9 mouse cellular contexts compared by ENCODE assay signal in the genomic region with DNA sequence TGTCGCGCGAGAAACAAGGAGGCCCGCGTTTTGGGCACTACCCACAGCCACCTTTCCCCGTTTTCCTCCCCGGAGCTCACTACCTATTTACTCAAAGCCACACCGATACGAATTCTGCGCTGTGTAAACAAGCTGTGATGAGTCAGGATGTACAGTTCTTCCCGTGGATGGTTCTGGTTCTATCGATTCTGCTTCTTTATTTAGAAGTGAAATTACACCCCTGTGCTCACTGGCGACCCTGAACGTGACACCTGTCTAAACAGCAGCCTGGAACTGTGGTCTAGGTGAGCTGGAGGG. TPM values are rescaled to one million over a fixed set of nuclear protein-coding genes. Genes with fewer than 3 reads are reported as not detected.
DNase-seq lines count a peak whose midpoint lies in the region; ATAC-seq and TF ChIP-seq lines count a peak whose summit lies in the region.
"Had no signal": no experiment of that assay in that cellular context is flagged by ENCODE, and none has a peak within 500 bp of the region (broad histone marks: within the 10 kb centered on the region; RNA-seq: fewer than 3 reads in every experiment).

No protein-coding gene starts in this region.

- H3K36me3 ChIP-seq in kidney, postnatal 0 days (ENCODE audit: insufficient read depth, low read length), result no peaks in the 10 kb centered on the region
- H3K36me3 ChIP-seq in hindbrain, embryonic 10.5 days, result no peaks in the 10 kb centered on the region
- H3K36me3 ChIP-seq in midbrain, embryonic 13.5 days, result no peaks in the 10 kb centered on the region

- H3K9ac ChIP-seq in kidney, postnatal 0 days (ENCODE audit: low read depth, low read length), result peak overlapping the region; percentile 85
- H3K9ac ChIP-seq in midbrain, embryonic 13.5 days (replicated peaks), result peak overlapping the region; percentile 91

- H3K4me3 ChIP-seq in kidney, postnatal 0 days (replicated peaks; ENCODE audit: low read depth, low read length), result peak overlapping the region; percentile 83
- peak overlapping the region; percentile 72 for H3K4me3 ChIP-seq in brown adipose tissue, adult 24 weeks (ENCODE audit: insufficient read depth, low read depth, low read length)
- peak overlapping the region; percentile 86 for H3K4me3 ChIP-seq in hindbrain, embryonic 10.5 days
- H3K4me3 ChIP-seq in midbrain, embryonic 13.5 days (replicated peaks), result peak overlapping the region; percentile 75

- under 1% methylated on average over 14 of the region's 14 CpGs for WGBS in kidney, postnatal 0 days
- WGBS in hindbrain, embryonic 10.5 days, result 2% methylated on average over 14 of the region's 14 CpGs
- WGBS in midbrain, embryonic 13.5 days, result under 1% methylated on average over 14 of the region's 14 CpGs

- DNase-seq in kidney, postnatal 0 days (ENCODE audit: low spot score), result no peak
- DNase-seq in kidney, postnatal 14 days, result no peak
- no peak for DNase-seq in hindbrain, embryonic 10.5 days (ENCODE audit: low spot score)
- no peak for DNase-seq in thymus, postnatal 0 days (ENCODE audit: low spot score)
- no peak for DNase-seq in adrenal gland, adult 18-20 months (ENCODE audit: low spot score in 2 of 2)
- no peak for DNase-seq in adrenal gland, postnatal 14 days

- TF ChIP-seq CTCF in kidney, postnatal 0 days (IDR thresholded peaks at IDR 0.05; ENCODE audit: low read depth), result no peak

- H3K4me2 ChIP-seq in kidney, postnatal 0 days (ENCODE audit: low read length), result peak overlapping the region; percentile 92
- H3K4me2 ChIP-seq in midbrain, embryonic 13.5 days (replicated peaks), result peak overlapping the region; percentile 79

- no peaks in the 10 kb centered on the region for H3K9me3 ChIP-seq in kidney, postnatal 0 days (replicated peaks; ENCODE audit: low read length)
- no peaks in the 10 kb centered on the region for H3K9me3 ChIP-seq in hindbrain, embryonic 10.5 days
- no peaks in the 10 kb centered on the region for H3K9me3 ChIP-seq in midbrain, embryonic 13.5 days

- ATAC-seq in kidney, postnatal 0 days (replicated peaks; ENCODE audit: low FRiP score, low read depth), result no peak
- no peak for ATAC-seq in midbrain, embryonic 13.5 days

- H3K4me1 ChIP-seq in kidney, postnatal 0 days (replicated peaks; ENCODE audit: insufficient read depth, low read length), result 0 out of 2 replicates have a peak, but pooled peaks cover 4% of the 10 kb centered on the region
- H3K4me1 ChIP-seq in brown adipose tissue, adult 24 weeks (ENCODE audit: control insufficient read depth, insufficient read depth, insufficient read length, low read length), result peaks cover 3% of the 10 kb centered on the region
- peaks cover 17% of the 10 kb centered on the region for H3K4me1 ChIP-seq in hindbrain, embryonic 10.5 days (replicated peaks)
- peaks cover 6% of the 10 kb centered on the region for H3K4me1 ChIP-seq in midbrain, embryonic 13.5 days (replicated peaks)

- peak overlapping the region; percentile 82; the same call in 1 of the 2 replicates for H3K27ac ChIP-seq in kidney, postnatal 0 days
- peak overlapping the region; percentile 19; the same call in 1 of the 2 replicates for H3K27ac ChIP-seq in brown adipose tissue, adult 24 weeks (replicated peaks; ENCODE audit: low read depth, low read length)
- peak overlapping the region; percentile 96 for H3K27ac ChIP-seq in hindbrain, embryonic 10.5 days
- H3K27ac ChIP-seq in midbrain, embryonic 13.5 days, result peak overlapping the region; percentile 95
- H3K27ac ChIP-seq: macrophage had no signal

- no peaks in the 10 kb centered on the region; the same call in 1 of the 2 replicates for H3K27me3 ChIP-seq in kidney, postnatal 0 days (ENCODE audit: insufficient read depth, low read length)
- peaks cover 18% of the 10 kb centered on the region for H3K27me3 ChIP-seq in hindbrain, embryonic 10.5 days (ENCODE audit: insufficient read depth, poor library complexity, severe bottlenecking)
- peaks cover 9% of the 10 kb centered on the region for H3K27me3 ChIP-seq in midbrain, embryonic 13.5 days

RNA-seq across cellular contexts. Expression of a gene that starts 0.7 kb away (rescaled TPM):
- polyA plus RNA-seq in kidney, postnatal 0 days (2015; fragmentation: Nextera tagmentation; extraction: Ambion mirVana), result 31.4 and 34.7 TPM in 2 replicates
- polyA plus RNA-seq in brown adipose tissue, adult 24 weeks (2012; ENCODE audit: insufficient read depth, insufficient read length, missing spikeins), result 8.8 and 9.6 TPM in 2 replicates
- polyA plus RNA-seq in hindbrain, embryonic 10.5 days (2016; fragmentation: Nextera tagmentation; extraction: Ambion mirVana), result 10.3 and 13.2 TPM in 2 replicates
- 17.9 and 18.3 TPM in 2 replicates for polyA plus RNA-seq in midbrain, embryonic 13.5 days (2015; fragmentation: Nextera tagmentation; extraction: Ambion mirVana)
- 16.7 and 19.9 TPM in 2 replicates for polyA plus RNA-seq in thymus, postnatal 0 days (2015; fragmentation: Nextera tagmentation; extraction: Ambion mirVana)
- total RNA-seq in adrenal gland, adult 18-20 months (2021), result 10 to 100 TPM; 11.5 to 12.9 TPM
- total RNA-seq in adrenal gland, postnatal 14 days (2021), result 18.8 and 20.5 TPM in 2 replicates
- polyA plus RNA-seq: macrophage had no signal

RNA-seq across cellular contexts. Expression of a gene that starts 15.1 kb away (rescaled TPM):
- polyA plus RNA-seq in kidney, postnatal 0 days (2015; fragmentation: Nextera tagmentation; extraction: Ambion mirVana), result 12.4 and 15.6 TPM in 2 replicates
- 1.9 and 2.0 TPM in 2 replicates for polyA plus RNA-seq in brown adipose tissue, adult 24 weeks (2012; ENCODE audit: insufficient read depth, insufficient read length, missing spikeins)
- 36.5 and 48.4 TPM in 2 replicates for polyA plus RNA-seq in hindbrain, embryonic 10.5 days (2016; fragmentation: Nextera tagmentation; extraction: Ambion mirVana)
- polyA plus RNA-seq in midbrain, embryonic 13.5 days (2015; fragmentation: Nextera tagmentation; extraction: Ambion mirVana), result 190 and 217 TPM in 2 replicates
- 2.2 and 2.4 TPM in 2 replicates for polyA plus RNA-seq in thymus, postnatal 0 days (2015; fragmentation: Nextera tagmentation; extraction: Ambion mirVana)
- total RNA-seq in adrenal gland, adult 18-20 months (2021), result 10 to 100 TPM; 11.3 to 13.4 TPM
- 15.7 and 20.2 TPM in 2 replicates for total RNA-seq in adrenal gland, postnatal 14 days (2021)
- polyA plus RNA-seq: macrophage had no signal

RNA-seq across cellular contexts. Expression of a gene that starts 57.6 kb away (rescaled TPM):
- 0.18 TPM in 2 replicates for polyA plus RNA-seq in kidney, postnatal 0 days (2015; fragmentation: Nextera tagmentation; extraction: Ambion mirVana)
- 1.4 TPM in 1 of 2 replicates, not detected in the other for polyA plus RNA-seq in brown adipose tissue, adult 24 weeks (2012; ENCODE audit: insufficient read depth, insufficient read length, missing spikeins)
- polyA plus RNA-seq in hindbrain, embryonic 10.5 days (2016; fragmentation: Nextera tagmentation; extraction: Ambion mirVana), result 26.2 and 56.0 TPM in 2 replicates
- 123 and 139 TPM in 2 replicates for polyA plus RNA-seq in midbrain, embryonic 13.5 days (2015; fragmentation: Nextera tagmentation; extraction: Ambion mirVana)
- polyA plus RNA-seq in thymus, postnatal 0 days (2015; fragmentation: Nextera tagmentation; extraction: Ambion mirVana), result 0.27 and 0.30 TPM in 2 replicates
- total RNA-seq in adrenal gland, adult 18-20 months (2021), result 10 to 100 TPM; 24.6 to 25.0 TPM
- 22.4 and 29.5 TPM in 2 replicates for total RNA-seq in adrenal gland, postnatal 14 days (2021)
- polyA plus RNA-seq: macrophage had no signal

Comparison
In these comparisons a context has a peak if more than half of its experiments do, and no peak if none do; other contexts are left out.
1. H3K27ac ChIP-seq: peak in every context shown above with its lines; median percentile 96 in hindbrain, embryonic 10.5 days; 95 in midbrain, embryonic 13.5 days; 82 in kidney, postnatal 0 days; 19 in brown adipose tissue, adult 24 weeks.
2. RNA of a gene that starts 57.6 kb away (polyA plus RNA-seq): 123 to 139 TPM in midbrain, embryonic 13.5 days and 26.2 to 56.0 TPM in hindbrain, embryonic 10.5 days; 1.4 TPM in brown adipose tissue, adult 24 weeks, 0.27 to 0.30 TPM in thymus, postnatal 0 days and 0.18 TPM in kidney, postnatal 0 days; every median in the first group is over 10 times any median in the second.
3. Peak in every context shown above with its lines, with median percentiles within 50 percentile points of each other: H3K4me3 ChIP-seq.